Mouse (Mus musculus) regulatory T cell (primary cell): ENCODE measurements at regions not wholly inside any gene's neighbourhood (a gene's known extent, or its start where the extent isn't known, plus 50 kb on each side); places are given as distances from the start of the nearest gene placed in this dataset.

Experiments
- in situ Hi-C: fragments of 300-600 bp; cut with MboI, MseI; formaldehyde crosslinking; loops from one replicate; pipeline ENCODE4 v1.15.1; 2025; ENCODE audit warnings: high pct_unique_total_duplicates

- in situ Hi-C loops = no loop called here
These were observed 380.3 kb upstream of the Adgrl2 start for GRCm38 (mm10) chr3:149370517-149371227.

- in situ Hi-C loops = no loop called here
These were observed 377.5 kb upstream of the Adgrl2 start for GRCm38 (mm10) chr3:149367888-149368287.

- in situ Hi-C loops = no loop called here
These were observed 369.8 kb upstream of the Adgrl2 start for GRCm38 (mm10) chr3:149360164-149360563.

GRCm38 (mm10) chr3:149358570-149359193 lies 368.3 kb upstream of the Adgrl2 start:
- in situ Hi-C loops = no loop called here

- in situ Hi-C loops = no loop called here
These were observed 367.7 kb upstream of the Adgrl2 start for GRCm38 (mm10) chr3:149357903-149358569.

- in situ Hi-C loops = no loop called here
These were observed 366.8 kb upstream of the Adgrl2 start for GRCm38 (mm10) chr3:149357121-149357520.

GRCm38 (mm10) chr3:149355362-149355761 lies 365.0 kb upstream of the Adgrl2 start:
- in situ Hi-C loops = no loop called here

GRCm38 (mm10) chr3:149353958-149354357 lies 363.6 kb upstream of the Adgrl2 start:
- in situ Hi-C loops = no loop called here

GRCm38 (mm10) chr3:149352546-149352945 lies 362.2 kb upstream of the Adgrl2 start:
- in situ Hi-C loops = no loop called here

- in situ Hi-C loops = no loop called here
These were observed 359.4 kb upstream of the Adgrl2 start for GRCm38 (mm10) chr3:149349731-149350130.

GRCm38 (mm10) chr3:149349211-149349697 lies 358.9 kb upstream of the Adgrl2 start:
- in situ Hi-C loops = no loop called here

- in situ Hi-C loops = no loop called here
These were observed 358.2 kb upstream of the Adgrl2 start for GRCm38 (mm10) chr3:149348459-149348971.

- in situ Hi-C loops = no loop called here
These were observed 357.1 kb upstream of the Adgrl2 start for GRCm38 (mm10) chr3:149347241-149347992.

- in situ Hi-C loops = no loop called here
These were observed 352.2 kb upstream of the Adgrl2 start for GRCm38 (mm10) chr3:149342511-149342910.

GRCm38 (mm10) chr3:149339374-149339753 lies 349.0 kb upstream of the Adgrl2 start:
- in situ Hi-C loops = no loop called here

GRCm38 (mm10) chr3:149338684-149339373 lies 348.5 kb upstream of the Adgrl2 start:
- in situ Hi-C loops = no loop called here

- in situ Hi-C loops = no loop called here
These were observed 344.9 kb upstream of the Adgrl2 start for GRCm38 (mm10) chr3:149335259-149335658.

- in situ Hi-C loops = no loop called here
These were observed 343.3 kb upstream of the Adgrl2 start for GRCm38 (mm10) chr3:149333607-149334006.

- in situ Hi-C loops = no loop called here
These were observed 342.8 kb upstream of the Adgrl2 start for GRCm38 (mm10) chr3:149333131-149333530.

- in situ Hi-C loops = no loop called here
These were observed 341.8 kb upstream of the Adgrl2 start for GRCm38 (mm10) chr3:149332105-149332504.
